Mouse (Mus musculus) hindbrain, postnatal 0 days (tissue): ENCODE measurements around the gene Cdk9. TPM values are rescaled to one million over a fixed set of nuclear protein-coding genes. Genes with fewer than 3 reads are reported as not detected.

Experiments
- ATAC-seq: fragments of 200-750 bp; cut with Nextera tagmentation; 2 replicates; pipeline ENCODE4 v1.8.0; 2017; ENCODE audit warnings: mild to moderate bottlenecking, moderate TSS enrichment, moderate library complexity
- DNase-seq: peaks from one replicate; pipeline ENCODE4 v3.0.0-alpha.2; 2015; ENCODE audit warnings: low spot score
- H3K27ac ChIP-seq: fragments of 300-500 bp; sonication (generic); 2 replicates; pipeline ENCODE4 v1.5.1; 2014; ENCODE audit warnings: mild to moderate bottlenecking
- H3K27me3 ChIP-seq: fragments of 300-500 bp; sonication (generic); 2 replicates; pipeline ENCODE4 v1.6.1; 2014; ENCODE audit warnings: low read length, mixed read lengths; ENCODE audit not compliant: insufficient read depth
- H3K36me3 ChIP-seq: fragments of 300-500 bp; sonication (generic); 2 replicates; pipeline ENCODE4 v1.6.1; 2014; ENCODE audit warnings: low read length, mixed read lengths; ENCODE audit not compliant: insufficient read depth
- H3K4me1 ChIP-seq: fragments of 300-500 bp; sonication (generic); 2 replicates; pipeline ENCODE4 v1.6.1; 2014; ENCODE audit warnings: antibody characterized with exemption, low read length, mixed read lengths; ENCODE audit not compliant: insufficient read depth
- H3K4me2 ChIP-seq: fragments of 300-500 bp; sonication (generic); 2 replicates; pipeline ENCODE4 v1.6.1; 2014; ENCODE audit warnings: low read depth, mild to moderate bottlenecking, low read length, moderate library complexity, mixed read lengths
- H3K4me3 ChIP-seq: fragments of 300-500 bp; sonication (generic); 2 replicates; pipeline ENCODE4 v1.5.1; 2014; ENCODE audit warnings: low read length
- H3K9ac ChIP-seq: fragments of 300-500 bp; sonication (generic); replicated peaks from 2 replicates; pipeline ENCODE4 v1.6.1; 2014; ENCODE audit warnings: mild to moderate bottlenecking, low read length, moderate library complexity, mixed read lengths
- H3K9me3 ChIP-seq: fragments of 300-500 bp; sonication (generic); 2 replicates; pipeline ENCODE4 v1.6.1; 2016; ENCODE audit warnings: low read length, mixed read lengths
- CTCF ChIP-seq: IDR thresholded peaks from 2 replicates; pipeline ENCODE4 v1.5.1; 2016; ENCODE audit warnings: antibody characterized with exemption, control low read depth, low read depth
- WGBS: fragments of 180-500 bp; shearing (Covaris S2); extraction: QIAGEN DNeasy Blood & Tissue Kit; methylation state at CpG from one replicate; pipeline ENCODE4 v1.1.7; 2014; 5-methylcytosine and 5-hydroxymethylcytosine counted together
- polyA plus RNA-seq: library from polyadenylated mRNA; unstranded; fragments of >200 nt; fragmentation: Nextera tagmentation; extraction: Ambion mirVana; gene quantifications from 2 replicates; pipeline ENCODE4 v1.2.1, GENCODE M21; 2015
- total RNA-seq: library from RNA; depleted of rRNA; stranded (reverse); fragments of >200 nt; gene quantifications from 2 replicates; pipeline ENCODE4 v1.2.3, GENCODE M21; 2014

Gene Cdk9
- total and polyA plus RNA-seq, 2 experiments from 2014 or later, result 65.3 to 108 TPM

DNA sequence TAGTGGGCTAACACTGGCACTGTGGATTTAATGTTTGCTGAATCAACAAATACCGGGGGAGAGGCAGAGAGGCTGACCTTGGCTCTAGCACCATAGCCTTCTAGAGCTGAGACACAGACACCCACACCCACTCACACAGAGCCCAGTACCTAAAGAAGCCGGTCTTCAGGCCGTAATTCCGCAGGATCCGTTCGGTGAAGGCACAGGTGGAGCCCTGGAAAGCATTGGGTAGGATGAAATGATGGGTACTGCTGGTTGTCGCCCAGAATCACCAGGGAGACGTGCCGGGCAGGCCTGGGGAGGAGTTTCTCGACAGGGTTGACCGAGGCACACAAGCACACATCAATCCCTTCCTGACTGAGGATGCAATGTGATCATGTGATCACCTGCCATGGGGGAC, 21.8 kb downstream of the Cdk9 start:
- ATAC-seq (no peak), DNase-seq (no peak)
- H3K27ac ChIP-seq, result no peak overlapping the region
- peaks cover 15% of the 10 kb centered on the region; the same call in 1 of the 2 replicates for H3K36me3 ChIP-seq
- H3K9ac ChIP-seq, result no peak overlapping the region
- TF ChIP-seq CTCF, result no peak
- no peaks in the 10 kb centered on the region; the same call in 1 of the 2 replicates for H3K4me1 ChIP-seq
- no peak overlapping the region for H3K4me3 ChIP-seq
- 80% methylated on average over 11 of the region's 11 CpGs for WGBS
- H3K4me2 ChIP-seq, result no peak overlapping the region
- no peaks in the 10 kb centered on the region for H3K9me3 ChIP-seq
- H3K27me3 ChIP-seq, result no peaks in the 10 kb centered on the region

- H3K27ac ChIP-seq, result no peak overlapping the region
- peak; percentile 100 for TF ChIP-seq CTCF
Observed at GRCm38 (mm10) chr2:32689420-32689819, 23.5 kb downstream of the Cdk9 start.

DNA sequence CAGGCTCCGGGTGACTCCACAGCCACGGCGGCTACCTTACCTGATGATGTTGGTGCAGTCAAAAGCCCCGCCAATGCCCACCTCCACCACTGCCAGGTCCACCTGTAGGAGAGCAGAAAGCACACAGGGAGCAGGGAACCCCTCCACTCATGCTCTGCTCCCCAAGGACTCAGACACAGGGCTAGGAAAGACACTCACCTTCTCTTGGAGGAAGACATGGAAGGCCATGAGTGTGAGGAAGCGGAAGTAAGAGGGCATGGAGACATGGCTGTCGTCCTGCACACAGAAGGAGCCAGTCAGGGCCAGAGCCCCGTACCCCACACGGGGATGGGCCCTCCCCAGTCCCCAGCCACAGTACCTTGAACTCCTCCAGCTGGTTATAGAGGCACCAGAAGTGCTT, 25.3 kb downstream of the Cdk9 start:
- ATAC-seq, result no peak
- no peak for DNase-seq
- Histone ChIP-seq H3K4me2 (no peak overlapping the region), H3K9ac (no peak overlapping the region), H3K27me3 (no peaks in the 10 kb centered on the region), H3K27ac (no peak overlapping the region), H3K4me1 (no peaks in the 10 kb centered on the region), H3K9me3 (no peaks in the 10 kb centered on the region), H3K4me3 (no peak overlapping the region), H3K36me3 (peaks cover 47% of the 10 kb centered on the region)
- TF ChIP-seq CTCF, result no peak
- 90% methylated on average over 8 of the region's 8 CpGs for WGBS

More at GRCm38 (mm10) chr2:32689420-32689819, 23.5 kb downstream of the Cdk9 start:
- ATAC-seq, result peak; percentile 56; the same call in 1 of the 2 replicates
- H3K4me2 ChIP-seq, result no peak overlapping the region
- no peaks in the 10 kb centered on the region for H3K27me3 ChIP-seq
- DNase-seq, result peak; percentile 93
- peaks cover 30% of the 10 kb centered on the region for H3K36me3 ChIP-seq
- H3K4me3 ChIP-seq, result no peak overlapping the region
- H3K9me3 ChIP-seq, result no peaks in the 10 kb centered on the region
- no peak overlapping the region for H3K9ac ChIP-seq
- no peaks in the 10 kb centered on the region; the same call in 1 of the 2 replicates for H3K4me1 ChIP-seq
- WGBS, result 18% methylated on average over 5 of the region's 5 CpGs

GRCm38 (mm10) chr2:32686640-32687039, 26.2 kb downstream of the Cdk9 start:
- WGBS, result 95% methylated on average over 6 of the region's 6 CpGs
- no peak for TF ChIP-seq CTCF
- H3K9ac ChIP-seq, result no peak overlapping the region
- H3K27me3 ChIP-seq, result no peaks in the 10 kb centered on the region
- ATAC-seq (no peak), DNase-seq (no peak)
- H3K4me2 ChIP-seq, result no peak overlapping the region
- H3K4me1 ChIP-seq, result no peaks in the 10 kb centered on the region
- H3K9me3 ChIP-seq, result no peaks in the 10 kb centered on the region
- no peak overlapping the region for H3K27ac ChIP-seq
- no peak overlapping the region for H3K4me3 ChIP-seq
- H3K36me3 ChIP-seq, result peaks cover 47% of the 10 kb centered on the region

DNA sequence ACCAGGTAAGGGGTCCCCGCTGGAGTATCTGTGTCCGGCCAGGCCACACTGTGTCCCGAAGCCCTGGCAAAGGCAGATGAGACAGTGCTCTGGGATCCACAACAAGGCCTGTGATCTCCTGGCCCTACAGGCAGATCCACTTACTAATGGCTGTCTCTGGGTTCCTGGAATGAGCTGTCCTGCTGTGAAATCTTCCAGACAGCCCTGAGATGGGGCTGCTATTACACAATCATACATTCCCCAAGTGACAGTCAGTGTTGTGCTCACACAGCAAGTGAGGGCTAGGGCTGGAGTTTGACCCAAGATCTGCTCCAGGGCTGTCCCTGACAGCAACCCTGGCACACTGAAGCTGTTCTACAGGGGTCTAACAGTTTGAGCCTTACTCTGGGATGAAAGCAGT, 27.1 kb downstream of the Cdk9 start:
- Histone ChIP-seq H3K4me1 (no peaks in the 10 kb centered on the region), H3K9me3 (no peaks in the 10 kb centered on the region), H3K27me3 (no peaks in the 10 kb centered on the region), H3K4me3 (no peak overlapping the region), H3K36me3 (peaks cover 47% of the 10 kb centered on the region), H3K27ac (no peak overlapping the region), H3K4me2 (no peak overlapping the region), H3K9ac (no peak overlapping the region)
- no peak for ATAC-seq
- DNase-seq, result no peak
- 100% methylated on average over 3 of the region's 3 CpGs for WGBS
- no peak for TF ChIP-seq CTCF

GRCm38 (mm10) chr2:32684681-32685428, 28.0 kb downstream of the Cdk9 start:
- Histone ChIP-seq H3K27ac (no peak overlapping the region), H3K4me1 (no peaks in the 10 kb centered on the region), H3K27me3 (no peaks in the 10 kb centered on the region), H3K4me3 (no peak overlapping the region), H3K9me3 (no peaks in the 10 kb centered on the region), H3K4me2 (no peak overlapping the region), H3K9ac (no peak overlapping the region), H3K36me3 (peaks cover 47% of the 10 kb centered on the region)
- DNase-seq (no peak), ATAC-seq (no peak)
- TF ChIP-seq CTCF, result no peak
- WGBS, result 92% methylated on average over 15 of the region's 15 CpGs

GRCm38 (mm10) chr2:32683701-32684100, 29.2 kb downstream of the Cdk9 start:
- no peak overlapping the region for H3K27ac ChIP-seq
- no peak overlapping the region for H3K4me3 ChIP-seq
- DNase-seq, result no peak
- no peaks in the 10 kb centered on the region for H3K27me3 ChIP-seq
- H3K9ac ChIP-seq, result no peak overlapping the region
- H3K4me1 ChIP-seq, result no peaks in the 10 kb centered on the region
- WGBS, result 90% methylated on average over 10 of the region's 10 CpGs
- peaks cover 47% of the 10 kb centered on the region for H3K36me3 ChIP-seq
- H3K9me3 ChIP-seq, result no peaks in the 10 kb centered on the region
- no peak for TF ChIP-seq CTCF
- H3K4me2 ChIP-seq, result no peak overlapping the region
- no peak for ATAC-seq
